Mouse (Mus musculus): Measurements from ENCODE around the gene Noc3l.

DNA sequence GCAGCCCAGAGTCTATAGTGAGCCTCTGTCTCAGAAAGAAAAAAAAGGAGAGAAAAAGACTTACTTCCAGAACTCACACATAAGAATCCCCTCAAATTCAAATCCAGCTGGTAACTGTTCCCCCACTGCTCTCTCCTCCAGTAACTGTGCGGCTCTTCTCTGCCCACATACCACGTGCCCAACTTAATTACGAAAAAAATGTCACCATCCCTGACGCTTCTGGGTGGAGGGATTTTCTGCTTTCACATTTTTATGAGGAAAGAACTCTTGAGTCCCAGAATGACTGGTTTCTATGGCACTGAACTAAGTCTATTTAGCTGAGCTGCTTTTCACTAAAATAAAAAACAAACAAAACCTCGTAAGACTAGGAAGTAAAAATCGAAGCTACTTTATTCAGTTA is 31.3 kb downstream of the Noc3l start:
- TF ChIP-seq CTCF (IDR thresholded peaks at IDR 0.05; ENCODE audit: low read depth) (no peak), EP300 (IDR thresholded peaks at IDR 0.05; ENCODE audit: low read depth) (no peak)

All from liver, postnatal 0 days (tissue).